Mouse (Mus musculus) gastrocnemius, adult 18-20 months (tissue): ENCODE measurements around the gene Ctnna3. TPM values are rescaled to one million over a fixed set of nuclear protein-coding genes. Genes with fewer than 3 reads are reported as not detected.
A peak's percentile ranks its signal among the peaks of the same experiment; 100 is the strongest.
"Not testable (repeated sequence)": the region's sequence is repeated elsewhere in the genome, so short reads cannot be mapped to it uniquely, and the experiment has no call there.

Source experiments
- DNase-seq: peaks from one replicate; pipeline ENCODE4 v3.0.0; 2021; ENCODE audit warnings: low spot score
- long read RNA-seq, 2 experiments: library from polyadenylated mRNA; stranded (forward); transcript quantifications; one replicate each; pipeline ENCODE4 v2.0.0; 2021
- total RNA-seq, 2 experiments: library from RNA; stranded (reverse); gene quantifications; 2 replicates each; pipeline ENCODE4 v1.2.3; 2021

Gene Ctnna3
- 10 to 100 TPM; 22.0 to 26.9 TPM for total RNA-seq
- long read RNA-seq, experiment 1, partial matches to known transcripts = 0 of 2 reads
- long read RNA-seq, experiment 1, other reads (novel, unspliced or antisense) = 2 of 2 reads
- long read RNA-seq, experiment 2, partial matches to known transcripts = 0 of 7 reads
- long read RNA-seq, experiment 2, other reads (novel, unspliced or antisense) = 7 of 7 reads

DNA sequence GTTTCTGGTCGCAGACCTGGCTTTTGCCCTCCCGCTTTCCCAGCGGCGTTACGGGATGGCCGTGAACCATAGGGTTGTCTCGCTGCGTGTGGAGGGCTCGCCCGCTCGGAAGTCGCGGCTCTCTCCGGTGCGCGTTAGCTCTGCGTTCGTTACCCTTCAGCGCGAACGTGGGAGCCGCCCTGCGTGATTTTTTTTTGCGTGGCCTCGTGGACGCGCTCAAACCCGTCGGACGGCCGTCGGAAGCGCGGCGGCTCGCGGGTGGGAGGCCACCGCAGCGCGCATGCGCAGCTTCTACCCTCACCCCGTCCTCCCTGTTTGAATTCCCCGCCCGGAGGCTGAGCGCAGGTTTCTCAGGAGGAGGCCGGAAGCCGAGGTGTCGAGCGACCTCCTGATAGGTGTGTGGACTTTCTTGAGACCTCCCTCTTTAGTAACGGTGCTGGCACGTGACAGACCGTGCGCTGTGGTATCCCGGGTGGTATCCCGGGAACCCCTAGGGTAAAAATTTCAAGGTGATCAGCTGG, at the start of gene Ctnna3:
Gene Ctnna3 (plus strand): TSS at position 314 of the 521 bp plus-strand sequence.
- DNase-seq = peak; percentile 88

DNA sequence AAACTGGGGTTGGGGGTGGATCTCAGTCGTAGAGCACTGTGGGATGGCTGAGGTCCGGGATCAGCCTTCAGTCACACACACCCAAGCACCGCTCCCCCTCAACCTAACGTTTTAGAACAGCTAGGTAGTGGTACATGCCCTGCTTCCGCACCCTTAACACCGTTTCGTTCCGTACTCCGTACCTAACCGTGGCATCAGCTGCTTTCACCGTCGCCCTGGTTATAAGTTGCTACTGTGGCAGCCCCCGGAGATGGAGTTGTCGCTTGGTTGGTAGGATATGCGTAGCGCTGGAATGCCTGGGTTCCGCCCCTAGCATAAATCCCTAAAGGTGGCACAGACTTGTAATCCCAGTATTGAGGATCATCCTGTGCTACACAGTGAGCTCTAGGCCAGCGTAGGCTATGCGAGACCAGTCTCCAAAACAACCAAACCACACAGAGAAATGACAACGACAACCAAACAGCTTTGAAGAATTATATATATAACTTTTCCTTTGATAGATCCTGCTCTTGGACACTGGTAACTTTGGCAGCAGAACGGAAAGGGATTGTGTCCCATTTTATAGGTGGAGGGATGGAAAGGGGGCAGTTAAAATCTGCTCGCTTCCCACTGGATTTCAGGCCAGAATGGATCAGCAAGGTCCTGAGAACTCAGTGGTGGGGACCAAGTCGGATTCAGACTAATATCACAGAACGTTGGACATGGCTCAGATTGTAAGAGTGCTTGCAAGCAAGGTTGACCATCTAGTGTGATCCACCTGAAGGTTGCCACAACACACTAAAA, 48.2 kb upstream of the Ctnna3 start, which contains the start of gene Sirt1:
Gene Sirt1 (minus strand): TSS at position 207 of the 783 bp plus-strand sequence.
- DNase-seq = no peak

DNA sequence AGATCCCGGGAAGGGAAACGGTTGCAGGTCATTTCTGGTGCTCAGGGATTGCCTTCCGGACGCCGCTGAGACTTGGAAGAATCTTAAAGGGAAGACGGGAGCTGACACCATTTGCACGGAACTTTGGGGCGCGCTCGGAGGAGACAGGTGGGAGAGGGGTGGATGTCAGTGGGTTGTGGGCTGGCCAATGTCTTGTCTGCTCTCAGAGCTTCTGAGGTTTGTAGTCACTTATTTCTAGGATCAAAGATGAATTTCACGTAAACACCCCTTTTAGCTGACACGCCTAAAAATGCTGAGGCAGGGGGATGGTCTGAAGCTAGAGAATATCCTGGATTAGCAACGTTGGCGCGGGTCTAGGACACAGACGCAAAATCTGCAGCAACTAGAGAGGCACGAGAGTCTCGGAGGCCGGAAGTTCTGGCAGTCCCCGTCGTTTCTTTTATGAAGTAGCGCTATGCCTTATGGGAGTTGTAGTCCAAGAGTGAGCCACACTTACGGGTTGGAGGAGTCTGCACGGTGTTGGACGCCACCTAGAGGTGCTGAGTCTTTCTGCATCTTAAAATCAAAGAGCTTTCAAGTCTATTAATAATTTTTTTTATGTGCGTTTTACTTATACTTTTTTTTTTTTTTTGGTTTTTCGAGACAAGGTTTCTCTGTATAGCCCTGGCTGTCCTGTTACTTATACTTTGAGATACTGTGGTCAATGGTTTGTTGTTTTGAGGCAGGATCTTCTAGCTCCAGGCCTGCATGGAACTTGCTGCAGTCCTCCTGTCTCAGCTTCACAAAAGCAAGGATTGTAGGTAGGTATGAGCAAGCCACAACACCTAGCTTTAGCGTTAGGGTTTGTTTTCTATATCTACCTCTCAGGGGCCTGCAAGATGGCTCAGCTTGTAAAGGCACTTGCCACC, 47.3 kb upstream of the Ctnna3 start, which contains the start of gene Dnajc12:
Gene Dnajc12 (plus strand): TSS at position 72 of the 908 bp plus-strand sequence.
- DNase-seq = peak; percentile 92

DNA sequence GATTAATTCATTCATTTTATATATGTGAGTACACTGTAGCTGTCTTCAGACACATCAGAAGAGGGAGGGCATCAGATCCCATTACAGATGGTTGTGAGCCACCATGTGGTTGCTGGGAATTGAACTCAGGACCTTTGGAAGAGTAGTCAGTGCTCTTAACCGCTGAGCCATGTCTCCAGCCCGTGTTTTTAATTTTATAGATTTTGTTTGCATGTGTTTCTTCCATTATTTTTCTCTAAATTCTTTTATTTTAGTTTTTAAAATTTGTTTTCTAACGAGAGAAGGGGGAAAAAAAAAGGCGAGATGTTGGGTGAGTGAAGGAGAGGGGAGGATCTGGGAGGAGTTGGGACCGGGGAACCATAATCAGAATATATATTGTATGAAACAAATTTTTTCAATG, 44.0 kb upstream of the Ctnna3 start:
- DNase-seq = not testable (repeated sequence)

DNA sequence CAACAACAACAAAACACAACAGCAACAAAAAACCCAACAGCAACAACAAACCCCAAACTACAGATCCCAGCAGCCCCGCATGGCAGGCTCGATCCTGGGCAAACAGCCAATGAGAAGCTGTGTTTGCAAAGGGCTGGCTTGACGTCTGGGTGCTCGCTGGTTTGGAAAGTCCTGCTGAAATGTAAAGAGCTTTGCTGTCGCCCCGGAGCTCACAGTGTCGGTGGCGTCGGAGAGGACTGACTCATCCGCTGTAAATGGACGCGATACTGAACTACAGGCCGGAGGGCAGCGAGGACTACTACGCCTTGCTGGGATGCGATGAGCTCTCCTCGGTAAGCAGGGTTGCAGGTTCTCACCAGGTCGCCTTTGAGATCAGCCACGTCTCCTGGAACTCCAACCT, 43.5 kb upstream of the Ctnna3 start:
- DNase-seq = peak; percentile 83

- DNase-seq = no peak
These were observed 42.9 kb upstream of the Ctnna3 start for GRCm38 (mm10) chr10:63386991-63387390.

GRCm38 (mm10) chr10:63388948-63389347, 41.0 kb upstream of the Ctnna3 start:
- DNase-seq = no peak

DNA sequence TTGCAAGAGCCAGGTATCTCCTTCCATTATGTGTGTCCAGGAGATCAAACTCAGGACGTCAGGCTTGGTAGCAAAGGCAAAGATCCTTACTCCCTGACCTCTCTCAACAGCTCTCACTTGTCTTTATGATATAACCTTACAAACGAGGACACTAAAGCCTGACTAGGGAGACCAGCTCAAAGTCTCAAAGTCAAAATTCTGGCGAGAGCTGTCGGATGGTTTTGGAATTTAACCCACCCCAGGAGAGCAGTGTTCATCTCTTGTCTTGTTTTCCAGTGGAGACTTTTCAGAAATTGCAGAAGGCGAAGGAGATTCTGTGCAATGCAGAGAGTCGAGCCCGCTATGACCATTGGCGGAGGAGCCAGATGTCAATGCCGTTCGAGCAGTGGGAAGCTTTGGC, 32.9 kb upstream of the Ctnna3 start:
- DNase-seq = no peak

DNA sequence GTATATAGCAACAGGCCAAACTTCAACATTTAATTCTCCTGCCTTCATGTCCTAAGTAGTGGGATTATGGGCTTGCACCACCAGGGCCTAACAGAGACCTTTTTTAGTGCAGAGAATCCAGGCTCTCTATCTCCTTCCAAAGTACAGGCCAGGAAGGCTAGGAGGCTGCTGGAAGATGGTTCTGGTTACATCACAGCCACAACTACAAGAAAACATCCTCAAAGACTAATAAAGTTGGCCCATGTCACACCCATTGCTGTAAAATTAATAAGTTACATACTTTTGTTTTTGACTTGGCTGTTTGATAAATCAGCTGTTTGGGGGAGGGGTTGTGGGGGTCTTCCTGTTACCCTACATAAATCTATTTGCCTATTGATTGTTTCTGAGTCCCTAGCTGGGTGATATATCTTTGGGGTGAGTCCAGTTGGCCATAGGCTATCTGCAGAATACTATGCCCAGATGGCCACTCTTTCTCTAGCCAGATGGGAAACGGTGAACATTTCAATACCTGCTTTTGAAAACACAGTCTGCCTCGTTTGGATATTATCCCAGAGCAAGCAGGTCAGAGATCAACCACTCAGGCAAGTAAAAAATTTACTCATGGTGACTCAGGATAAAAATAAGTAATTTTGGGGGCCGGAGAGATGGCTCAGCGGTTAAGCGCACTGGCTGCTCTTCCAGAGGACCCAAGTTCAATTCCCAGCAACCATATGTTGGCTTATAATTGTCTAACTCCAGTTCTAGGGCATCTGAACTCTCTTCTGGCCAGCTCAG, 27.0 kb upstream of the Ctnna3 start:
- DNase-seq = no peak

- DNase-seq = no peak
These were observed 26.3 kb upstream of the Ctnna3 start for GRCm38 (mm10) chr10:63403636-63404035.

DNA sequence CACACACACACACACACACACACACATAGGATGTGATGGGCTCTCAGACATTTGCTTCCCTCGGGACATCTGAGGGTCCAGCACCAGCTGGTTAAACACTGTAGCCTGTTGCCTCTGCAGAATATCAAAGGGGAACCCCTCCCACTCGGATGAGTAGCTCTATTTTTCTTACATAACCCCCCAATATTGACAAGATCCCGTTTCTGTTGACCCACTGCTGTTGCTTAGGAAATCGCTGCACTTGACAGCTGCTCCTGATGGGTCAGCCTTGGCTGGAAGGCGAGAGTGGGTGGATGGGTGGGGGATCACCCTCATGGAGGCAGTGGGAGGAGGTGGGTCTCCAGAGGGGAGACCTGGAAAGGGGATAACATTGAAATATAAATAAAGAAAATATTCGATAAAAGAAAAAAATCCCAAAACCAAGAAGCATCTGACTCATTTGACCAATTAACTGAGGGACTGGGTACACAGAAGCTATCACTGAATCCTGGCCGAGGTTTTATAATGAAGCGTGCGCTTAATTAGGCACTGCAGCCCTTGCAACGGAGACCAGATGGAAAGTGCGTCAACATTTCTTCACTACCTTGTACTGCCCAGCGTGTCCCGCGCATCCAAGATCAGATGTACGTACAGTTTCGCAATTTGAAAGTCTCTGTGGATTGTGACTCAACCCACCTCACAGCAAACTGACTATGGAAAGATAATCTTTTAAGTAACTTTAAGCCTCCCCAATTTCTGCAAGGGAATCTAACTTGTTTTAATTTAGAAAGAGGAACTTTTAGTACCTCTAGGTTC, 19.5 kb upstream of the Ctnna3 start:
- DNase-seq = no peak

GRCm38 (mm10) chr10:63411674-63412073, 18.2 kb upstream of the Ctnna3 start:
- not testable (repeated sequence) for DNase-seq

DNA sequence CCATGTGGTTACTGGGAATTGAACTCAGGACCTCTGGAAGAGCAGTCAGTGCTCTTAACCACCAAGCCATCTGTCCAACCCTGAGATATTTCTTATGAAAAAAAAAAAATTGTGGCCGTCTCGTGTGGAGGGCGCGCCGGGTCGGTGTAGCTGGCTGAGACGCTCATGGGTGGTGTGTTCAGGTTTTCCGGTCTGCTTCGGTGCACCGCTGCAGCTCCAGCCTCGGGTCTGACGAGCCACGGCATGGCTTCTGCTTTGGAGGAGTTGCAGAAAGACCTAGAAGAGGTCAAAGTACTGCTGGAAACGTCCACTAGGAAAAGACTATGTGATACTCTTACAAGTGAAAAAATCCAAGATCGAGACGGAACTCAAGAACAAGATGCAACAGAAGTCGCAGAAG, 17.1 kb upstream of the Ctnna3 start:
- no peak for DNase-seq

- no peak for DNase-seq
These were observed 14.6 kb upstream of the Ctnna3 start for GRCm38 (mm10) chr10:63415287-63415686.

GRCm38 (mm10) chr10:63415850-63416249, 14.0 kb upstream of the Ctnna3 start:
- DNase-seq = no peak

DNA sequence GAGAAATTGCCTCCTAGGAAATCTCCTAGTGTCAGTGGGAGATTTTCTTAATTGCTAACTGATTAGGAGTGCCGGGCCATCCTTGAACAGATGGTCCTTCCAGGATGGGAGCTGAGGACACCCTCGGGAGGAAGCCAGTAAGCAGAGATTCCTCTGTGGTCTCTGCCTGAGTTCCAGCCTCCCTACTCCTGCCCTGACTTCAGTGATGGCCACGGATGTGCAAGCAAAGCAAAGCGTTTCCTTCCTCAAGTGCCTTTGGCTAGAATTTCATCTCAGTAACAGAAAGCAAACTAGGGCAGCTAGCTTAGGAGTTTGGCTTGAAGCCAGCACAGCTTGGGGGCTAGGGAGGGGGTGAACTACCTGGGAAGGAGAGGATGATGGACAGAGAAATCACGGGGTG, 12.8 kb upstream of the Ctnna3 start:
- no peak for DNase-seq

- peak; percentile 23 for DNase-seq
These were observed 7.9 kb upstream of the Ctnna3 start, which contains the start of gene Gm7075 for GRCm38 (mm10) chr10:63421739-63422735. Gm7075 (minus strand) TSS chr10:63421789.

GRCm38 (mm10) chr10:63422736-63422992, 7.2 kb upstream of the Ctnna3 start:
- DNase-seq = no peak
